Mouse (Mus musculus) kidney, adult 2 months (tissue): ENCODE results near the gene Fchsd2. TPM values are rescaled to one million over a fixed set of nuclear protein-coding genes. Genes with fewer than 3 reads are reported as not detected.
A peak's percentile ranks its signal among the peaks of the same experiment; 100 is the strongest.

Source experiments
- DNase-seq: peaks from one replicate; pipeline ENCODE4 v3.0.0; 2021
- H3K27ac ChIP-seq: fragments of 200-500 bp; 2 replicates; pipeline ENCODE4 v1.5.1; 2012; ENCODE audit warnings: low read depth, low read length, control low read depth, inconsistent platforms; ENCODE audit not compliant: insufficient read depth
- H3K27me3 ChIP-seq: fragments of 200-500 bp; replicated peaks from 2 replicates; pipeline ENCODE4 v1.6.1; 2012; ENCODE audit warnings: mild to moderate bottlenecking, moderate library complexity, low read length, inconsistent platforms; ENCODE audit not compliant: control insufficient read depth, insufficient read depth
- H3K36me3 ChIP-seq: fragments of 200-500 bp; 2 replicates; pipeline ENCODE4 v1.6.1; 2012; ENCODE audit warnings: mild to moderate bottlenecking, moderate library complexity, low read length, inconsistent platforms; ENCODE audit not compliant: control insufficient read depth, insufficient read depth
- H3K4me1 ChIP-seq: fragments of 200-500 bp; 2 replicates; pipeline ENCODE4 v1.6.1; 2011; ENCODE audit warnings: low read length; ENCODE audit not compliant: control insufficient read depth, insufficient read depth
- H3K4me3 ChIP-seq: fragments of 200-500 bp; 2 replicates; pipeline ENCODE4 v1.5.1; 2011; ENCODE audit warnings: mild to moderate bottlenecking, low read depth, low read length, control low read depth; ENCODE audit not compliant: insufficient read depth
- CTCF ChIP-seq: fragments of 200-500 bp; conservative IDR thresholded peaks from 2 replicates; pipeline ENCODE4 v1.5.1; 2011; ENCODE audit warnings: low read depth, mild to moderate bottlenecking, control low read depth, low read length, moderate library complexity, mixed read lengths; ENCODE audit not compliant: insufficient read depth, insufficient read length
- POLR2A ChIP-seq: fragments of 200-500 bp; IDR thresholded peaks from one replicate; pipeline ENCODE4 v1.6.1; 2011; ENCODE audit warnings: low read depth, low read length, control low read depth
- WGBS: fragments of 180-500 bp; shearing (Covaris S2); methylation state at CpG from one replicate; pipeline ENCODE4 v1.1.7; 2018; 5-methylcytosine and 5-hydroxymethylcytosine counted together
- polyA plus RNA-seq: library from polyadenylated mRNA; depleted of rRNA; stranded (reverse); fragments of >200 nt; gene quantifications from 2 replicates; pipeline ENCODE4 v1.2.3, GENCODE M21; 2012

Gene Fchsd2
- polyA plus RNA-seq, 1 experiment, result 7.1 TPM

- Histone ChIP-seq H3K27me3 (no peaks in the 10 kb centered on the region), H3K36me3 (no peaks in the 10 kb centered on the region), H3K27ac (no peak overlapping the region), H3K4me1 (no peaks in the 10 kb centered on the region; the same call in 1 of the 2 replicates), H3K4me3 (no peak overlapping the region)
- TF ChIP-seq CTCF, result no peak
- TF ChIP-seq POLR2A, result no peak
- no peak for DNase-seq
- 81% methylated on average over 2 of the region's 2 CpGs for WGBS
Measured at GRCm38 (mm10) chr7:101178751-101179150, 86.1 kb downstream of the Fchsd2 start.

GRCm38 (mm10) chr7:101191326-101191969 lies 98.8 kb downstream of the Fchsd2 start:
- TF ChIP-seq CTCF, result no peak
- no peak for TF ChIP-seq POLR2A
- Histone ChIP-seq H3K36me3 (peaks cover 2% of the 10 kb centered on the region; the same call in 1 of the 2 replicates), H3K27ac (no peak overlapping the region), H3K4me3 (no peak overlapping the region), H3K4me1 (no peaks in the 10 kb centered on the region), H3K27me3 (no peaks in the 10 kb centered on the region)
- WGBS, result 89% methylated on average over 3 of the region's 3 CpGs
- DNase-seq, result no peak

GRCm38 (mm10) chr7:101210826-101211225 lies 118.2 kb downstream of the Fchsd2 start:
- H3K36me3 ChIP-seq, result 0 out of 2 replicates have a peak, but pooled peaks cover 1% of the 10 kb centered on the region
- TF ChIP-seq CTCF, result no peak
- TF ChIP-seq POLR2A, result no peak
- no peaks in the 10 kb centered on the region for H3K27me3 ChIP-seq
- H3K4me3 ChIP-seq, result no peak overlapping the region
- DNase-seq, result no peak
- no peaks in the 10 kb centered on the region for H3K4me1 ChIP-seq
- 97% methylated on average over 1 of the region's 1 CpGs for WGBS
- H3K27ac ChIP-seq, result no peak overlapping the region

GRCm38 (mm10) chr7:101213515-101214263 lies 121.0 kb downstream of the Fchsd2 start:
- 51% methylated on average over 3 of the region's 3 CpGs for WGBS
- no peak overlapping the region for H3K4me3 ChIP-seq
- TF ChIP-seq CTCF (no peak), POLR2A (no peak)
- H3K4me1 ChIP-seq, result 0 out of 2 replicates have a peak, but pooled peaks cover 3% of the 10 kb centered on the region
- no peak overlapping the region for H3K27ac ChIP-seq
- H3K27me3 ChIP-seq, result no peaks in the 10 kb centered on the region
- H3K36me3 ChIP-seq, result 0 out of 2 replicates have a peak, but pooled peaks cover 1% of the 10 kb centered on the region
- DNase-seq, result no peak

GRCm38 (mm10) chr7:101216724-101217123 lies 124.1 kb downstream of the Fchsd2 start:
- H3K4me1 ChIP-seq, result 0 out of 2 replicates have a peak, but pooled peaks cover 3% of the 10 kb centered on the region
- H3K36me3 ChIP-seq, result 0 out of 2 replicates have a peak, but pooled peaks cover 1% of the 10 kb centered on the region
- TF ChIP-seq POLR2A, result no peak
- no peak for TF ChIP-seq CTCF
- no peaks in the 10 kb centered on the region for H3K27me3 ChIP-seq
- no peak for DNase-seq
- H3K27ac ChIP-seq, result no peak overlapping the region
- H3K4me3 ChIP-seq, result no peak overlapping the region
- WGBS, result 57% methylated on average over 2 of the region's 2 CpGs

GRCm38 (mm10) chr7:101223501-101223900 lies 130.8 kb downstream of the Fchsd2 start:
- Histone ChIP-seq H3K4me1 (no peaks in the 10 kb centered on the region), H3K4me3 (no peak overlapping the region), H3K27ac (no peak overlapping the region), H3K36me3 (no peaks in the 10 kb centered on the region), H3K27me3 (no peaks in the 10 kb centered on the region)
- TF ChIP-seq CTCF (no peak), POLR2A (no peak)
- 94% methylated on average over 2 of the region's 2 CpGs for WGBS
- no peak for DNase-seq

- Histone ChIP-seq H3K27ac (no peak overlapping the region), H3K36me3 (no peaks in the 10 kb centered on the region), H3K4me3 (no peak overlapping the region), H3K27me3 (no peaks in the 10 kb centered on the region), H3K4me1 (0 out of 2 replicates have a peak, but pooled peaks cover 2% of the 10 kb centered on the region)
- no peak for TF ChIP-seq CTCF
- TF ChIP-seq POLR2A, result no peak
- 45% methylated on average over 1 of the region's 1 CpGs for WGBS
- DNase-seq, result no peak
Measured at GRCm38 (mm10) chr7:101229336-101229735, 136.7 kb downstream of the Fchsd2 start.

- H3K36me3 ChIP-seq, result no peaks in the 10 kb centered on the region
Measured at GRCm38 (mm10) chr7:101231458-101231857, 138.8 kb downstream of the Fchsd2 start.

More at GRCm38 (mm10) chr7:101231458-101231857, 138.8 kb downstream of the Fchsd2 start:
- DNase-seq, result peak; percentile 50
- 31% methylated on average over 2 of the region's 2 CpGs for WGBS
- Histone ChIP-seq H3K27ac (no peak overlapping the region), H3K4me3 (no peak overlapping the region), H3K27me3 (no peaks in the 10 kb centered on the region), H3K4me1 (0 out of 2 replicates have a peak, but pooled peaks cover 2% of the 10 kb centered on the region)
- no peak for TF ChIP-seq CTCF
- TF ChIP-seq POLR2A, result no peak
